Mouse (Mus musculus): Measurements from ENCODE around the gene Cacnb1. TPM values are rescaled to one million over a fixed set of nuclear protein-coding genes. Genes with fewer than 3 reads are reported as not detected.
A peak's percentile ranks its signal among the peaks of the same experiment; 100 is the strongest.

Cacnb1 gene
- polyA plus RNA-seq, 1 experiment from 2014 or later = 10.3 TPM

- WGBS = 51% methylated on average over 5 of the region's 5 CpGs
- no peaks in the 10 kb centered on the region for H3K27me3 ChIP-seq (ENCODE audit: control insufficient read depth, insufficient read depth, low read length)
- no peak overlapping the region for H3K4me3 ChIP-seq (ENCODE audit: low read depth, low read length)
- H3K4me1 ChIP-seq (ENCODE audit: control insufficient read depth, insufficient read depth, low read length) = peaks cover 18% of the 10 kb centered on the region
- no peak for ATAC-seq (ENCODE audit: low FRiP score)
- no peak overlapping the region for H3K9ac ChIP-seq (ENCODE audit: low read length)
- no peak for DNase-seq (ENCODE audit: low spot score, missing footprints)
- no peak overlapping the region for H3K27ac ChIP-seq (ENCODE audit: low read depth, low read length)
- H3K36me3 ChIP-seq (ENCODE audit: control insufficient read depth, insufficient read depth, low read length) = peaks cover 16% of the 10 kb centered on the region
- H3K4me2 ChIP-seq = no peak overlapping the region
- H3K9me3 ChIP-seq (ENCODE audit: control insufficient read depth, low read length) = no peaks in the 10 kb centered on the region
Measured at GRCm38 (mm10) chr11:98030701-98031442, 8.0 kb upstream of the Cacnb1 start.

- H3K4me2 ChIP-seq = peak overlapping the region; percentile 80
- no peaks in the 10 kb centered on the region for H3K27me3 ChIP-seq (ENCODE audit: control insufficient read depth, insufficient read depth, low read length)
- peak overlapping the region; percentile 100 for H3K4me3 ChIP-seq (ENCODE audit: low read depth, low read length)
- no peak overlapping the region for H3K27ac ChIP-seq (ENCODE audit: low read depth, low read length)
- 29% methylated on average over 7 of the region's 7 CpGs for WGBS
- H3K36me3 ChIP-seq (ENCODE audit: control insufficient read depth, insufficient read depth, low read length) = peaks cover 16% of the 10 kb centered on the region
- no peaks in the 10 kb centered on the region for H3K9me3 ChIP-seq (ENCODE audit: control insufficient read depth, low read length)
- DNase-seq (ENCODE audit: low spot score, missing footprints) = no peak
- ATAC-seq (ENCODE audit: low FRiP score) = no peak
- peaks cover 18% of the 10 kb centered on the region for H3K4me1 ChIP-seq (ENCODE audit: control insufficient read depth, insufficient read depth, low read length)
- peak overlapping the region; percentile 99 for H3K9ac ChIP-seq (ENCODE audit: low read length)
Measured at GRCm38 (mm10) chr11:98027785-98028184, 5.0 kb upstream of the Cacnb1 start.

DNA sequence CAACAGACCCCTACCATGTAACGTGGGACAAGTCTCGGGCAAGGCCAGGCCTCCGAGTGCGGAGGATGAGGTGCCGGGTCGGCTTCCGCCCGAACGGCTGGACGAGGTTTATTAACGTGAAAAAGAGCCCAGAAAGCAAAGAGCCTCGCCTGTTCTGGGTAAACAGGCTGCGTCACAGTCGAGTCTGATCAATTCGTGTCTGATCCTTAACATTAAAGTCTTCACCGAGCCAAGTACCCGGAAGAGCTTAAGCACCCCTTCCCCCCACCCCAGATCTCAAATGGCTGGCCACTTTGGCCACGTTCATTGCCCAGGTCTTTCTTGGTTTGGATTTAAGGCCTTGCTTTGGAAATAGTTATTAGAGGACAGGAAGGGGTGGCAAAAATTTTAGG is 4.5 kb upstream of the Cacnb1 start:
- Histone ChIP-seq H3K4me3 (ENCODE audit: low read depth, low read length) (peak overlapping the region; percentile 100), H3K36me3 (ENCODE audit: control insufficient read depth, insufficient read depth, low read length) (peaks cover 16% of the 10 kb centered on the region), H3K9ac (ENCODE audit: low read length) (peak overlapping the region; percentile 99), H3K4me2 (peak overlapping the region; percentile 80), H3K27ac (ENCODE audit: low read depth, low read length) (peak overlapping the region; percentile 93), H3K9me3 (ENCODE audit: control insufficient read depth, low read length) (no peaks in the 10 kb centered on the region), H3K27me3 (ENCODE audit: control insufficient read depth, insufficient read depth, low read length) (no peaks in the 10 kb centered on the region), H3K4me1 (ENCODE audit: control insufficient read depth, insufficient read depth, low read length) (peaks cover 18% of the 10 kb centered on the region)
- DNase-seq (ENCODE audit: low spot score, missing footprints) = no peak
- WGBS = under 1% methylated on average over 18 of the region's 18 CpGs
- ATAC-seq (ENCODE audit: low FRiP score) = no peak

GRCm38 (mm10) chr11:98026570-98027296 is 3.9 kb upstream of the Cacnb1 start, which contains the start of gene Rpl19:
TSS of gene Rpl19 (plus strand) at chr11:98026710.
- H3K4me3 ChIP-seq (ENCODE audit: low read depth, low read length) = peak within 1 kb of the TSS; percentile 100
- H3K4me1 ChIP-seq (ENCODE audit: control insufficient read depth, insufficient read depth, low read length) = peaks cover 22% of the 10 kb centered on the region
- ATAC-seq (ENCODE audit: low FRiP score) (peak; percentile 75), DNase-seq (ENCODE audit: low spot score, missing footprints) (peak; percentile 100)
- peak within 1 kb of the TSS; percentile 99 for H3K9ac ChIP-seq (ENCODE audit: low read length)
- no peaks in the 10 kb centered on the region for H3K9me3 ChIP-seq (ENCODE audit: control insufficient read depth, low read length)
- WGBS = under 1% methylated on average over 67 of the region's 69 CpGs
- no peaks in the 10 kb centered on the region for H3K27me3 ChIP-seq (ENCODE audit: control insufficient read depth, insufficient read depth, low read length)
- H3K36me3 ChIP-seq (ENCODE audit: control insufficient read depth, insufficient read depth, low read length) = peaks cover 16% of the 10 kb centered on the region
- peak within 1 kb of the TSS; percentile 93 for H3K27ac ChIP-seq (ENCODE audit: low read depth, low read length)
- peak within 1 kb of the TSS; percentile 80 for H3K4me2 ChIP-seq

GRCm38 (mm10) chr11:98026248-98026569 is 3.4 kb upstream of the Cacnb1 start:
- H3K4me2 ChIP-seq = peak overlapping the region; percentile 80
- 5% methylated on average over 15 of the region's 15 CpGs for WGBS
- peak overlapping the region; percentile 99 for H3K9ac ChIP-seq (ENCODE audit: low read length)
- H3K4me3 ChIP-seq (ENCODE audit: low read depth, low read length) = peak overlapping the region; percentile 100
- H3K4me1 ChIP-seq (ENCODE audit: control insufficient read depth, insufficient read depth, low read length) = peaks cover 27% of the 10 kb centered on the region
- H3K27me3 ChIP-seq (ENCODE audit: control insufficient read depth, insufficient read depth, low read length) = no peaks in the 10 kb centered on the region
- ATAC-seq (ENCODE audit: low FRiP score) (no peak), DNase-seq (ENCODE audit: low spot score, missing footprints) (no peak)
- no peaks in the 10 kb centered on the region for H3K9me3 ChIP-seq (ENCODE audit: control insufficient read depth, low read length)
- peaks cover 16% of the 10 kb centered on the region for H3K36me3 ChIP-seq (ENCODE audit: control insufficient read depth, insufficient read depth, low read length)
- H3K27ac ChIP-seq (ENCODE audit: low read depth, low read length) = peak overlapping the region; percentile 93

DNA sequence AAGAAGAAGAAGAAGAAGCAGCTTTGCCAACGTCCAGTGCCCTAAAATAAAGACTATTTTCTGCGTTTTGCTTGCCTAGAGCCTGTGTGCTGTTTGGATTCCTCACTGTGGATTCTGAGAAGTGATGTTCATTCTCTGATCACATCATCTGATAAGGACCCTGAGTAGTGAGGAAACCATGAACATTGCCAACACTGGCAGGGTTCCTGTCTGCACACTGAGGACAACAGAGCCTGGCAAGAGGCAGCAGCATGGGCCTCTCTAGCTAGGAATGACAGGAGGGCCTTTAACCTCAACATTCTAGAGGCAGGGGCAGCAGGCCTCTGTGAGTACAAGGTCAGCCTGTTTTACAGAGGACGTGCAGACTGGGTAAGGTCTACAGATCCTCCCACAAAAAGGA is 1.7 kb upstream of the Cacnb1 start:
- 91% methylated on average over 3 of the region's 3 CpGs for WGBS

GRCm38 (mm10) chr11:98022253-98022554 is 630 bp downstream of the Cacnb1 start:
- ATAC-seq (ENCODE audit: low FRiP score) (no peak), DNase-seq (ENCODE audit: low spot score, missing footprints) (no peak)

More for the DNA sequence above, 1.7 kb upstream of the Cacnb1 start:
- Histone ChIP-seq H3K4me1 (ENCODE audit: control insufficient read depth, insufficient read depth, low read length) (peaks cover 39% of the 10 kb centered on the region), H3K4me3 (ENCODE audit: low read depth, low read length) (no peak overlapping the region), H3K9me3 (ENCODE audit: control insufficient read depth, low read length) (no peaks in the 10 kb centered on the region), H3K9ac (ENCODE audit: low read length) (no peak overlapping the region), H3K27me3 (ENCODE audit: control insufficient read depth, insufficient read depth, low read length) (no peaks in the 10 kb centered on the region), H3K27ac (ENCODE audit: low read depth, low read length) (no peak overlapping the region), H3K36me3 (ENCODE audit: control insufficient read depth, insufficient read depth, low read length) (peaks cover 10% of the 10 kb centered on the region), H3K4me2 (no peak overlapping the region)
- DNase-seq (ENCODE audit: low spot score, missing footprints) (no peak), ATAC-seq (ENCODE audit: low FRiP score) (no peak)

GRCm38 (mm10) chr11:98021565-98022252 is 1.1 kb downstream of the Cacnb1 start:
- 0 out of 2 replicates have a peak, but pooled peaks have one; percentile 3 for ATAC-seq (ENCODE audit: low FRiP score)
- DNase-seq (ENCODE audit: low spot score, missing footprints) = peak; percentile 96
- Histone ChIP-seq H3K9ac (ENCODE audit: low read length) (peak overlapping the region; percentile 87), H3K4me1 (ENCODE audit: control insufficient read depth, insufficient read depth, low read length) (peaks cover 47% of the 10 kb centered on the region), H3K27me3 (ENCODE audit: control insufficient read depth, insufficient read depth, low read length) (no peaks in the 10 kb centered on the region), H3K4me2 (peak overlapping the region; percentile 92), H3K4me3 (ENCODE audit: low read depth, low read length) (peak overlapping the region; percentile 77), H3K27ac (ENCODE audit: low read depth, low read length) (peak overlapping the region; percentile 91), H3K9me3 (ENCODE audit: control insufficient read depth, low read length) (no peaks in the 10 kb centered on the region), H3K36me3 (ENCODE audit: control insufficient read depth, insufficient read depth, low read length) (no peaks in the 10 kb centered on the region)
- 5% methylated on average over 34 of the region's 34 CpGs for WGBS

More at GRCm38 (mm10) chr11:98022253-98022554, 630 bp downstream of the Cacnb1 start:
- Histone ChIP-seq H3K9ac (ENCODE audit: low read length) (peak overlapping the region; percentile 87), H3K4me1 (ENCODE audit: control insufficient read depth, insufficient read depth, low read length) (peaks cover 47% of the 10 kb centered on the region), H3K4me2 (peak overlapping the region; percentile 92), H3K9me3 (ENCODE audit: control insufficient read depth, low read length) (no peaks in the 10 kb centered on the region), H3K27ac (ENCODE audit: low read depth, low read length) (peak overlapping the region; percentile 91), H3K4me3 (ENCODE audit: low read depth, low read length) (peak overlapping the region; percentile 77), H3K36me3 (ENCODE audit: control insufficient read depth, insufficient read depth, low read length) (no peaks in the 10 kb centered on the region), H3K27me3 (ENCODE audit: control insufficient read depth, insufficient read depth, low read length) (no peaks in the 10 kb centered on the region)
- WGBS = under 1% methylated on average over 23 of the region's 23 CpGs

DNA sequence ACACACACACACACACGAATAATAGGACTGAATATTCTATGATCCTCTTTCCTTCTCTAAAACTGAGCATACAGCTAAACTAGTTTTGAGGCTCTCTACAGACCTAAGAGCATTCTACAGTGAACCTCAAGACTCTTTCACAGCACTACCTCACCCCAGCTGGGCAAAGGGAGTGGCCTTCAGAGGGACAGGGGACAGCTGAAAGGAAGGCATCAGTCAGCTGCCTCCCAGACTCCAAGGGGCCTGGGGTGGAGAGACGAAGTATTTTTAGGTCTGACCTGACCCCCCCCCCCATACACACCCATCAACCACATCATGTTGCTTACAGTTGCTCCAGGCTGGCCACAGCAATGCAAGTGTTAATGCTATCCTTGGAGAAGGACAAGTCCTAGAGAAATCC is 1.7 kb downstream of the Cacnb1 start:
- Histone ChIP-seq H3K27me3 (ENCODE audit: control insufficient read depth, insufficient read depth, low read length) (no peaks in the 10 kb centered on the region), H3K9ac (ENCODE audit: low read length) (peak overlapping the region; percentile 87; the same call in 1 of the 2 replicates), H3K9me3 (ENCODE audit: control insufficient read depth, low read length) (no peaks in the 10 kb centered on the region), H3K4me1 (ENCODE audit: control insufficient read depth, insufficient read depth, low read length) (peaks cover 46% of the 10 kb centered on the region), H3K4me2 (peak overlapping the region; percentile 92), H3K27ac (ENCODE audit: low read depth, low read length) (no peak overlapping the region), H3K36me3 (ENCODE audit: control insufficient read depth, insufficient read depth, low read length) (no peaks in the 10 kb centered on the region), H3K4me3 (ENCODE audit: low read depth, low read length) (peak overlapping the region; percentile 77)
- no peak for DNase-seq (ENCODE audit: low spot score, missing footprints)
- ATAC-seq (ENCODE audit: low FRiP score) = no peak
- 59% methylated on average over 2 of the region's 2 CpGs for WGBS
